Mouse (Mus musculus) T-helper 2 cell (primary cell): ENCODE data around the gene Snx10.

Experiments
- in situ Hi-C: fragments of 300-600 bp; cut with MboI, MseI; formaldehyde crosslinking; loops from one replicate; pipeline ENCODE4 v1.15.1; 2025; ENCODE audit warnings: high pct_unique_total_duplicates

The Snx10 gene

GRCm38 (mm10) chr6:51585980-51586379 is 62.3 kb downstream of the Snx10 start:
- in situ Hi-C loops = loop anchor here (10.0 kb wide), 1 partner anchor 1141 kb away; no protein-coding TSS in a partner anchor

- in situ Hi-C loops = loop anchor here (10.0 kb wide), 1 partner anchor 1142 kb away; no protein-coding TSS in a partner anchor
Measured at GRCm38 (mm10) chr6:51587266-51587665, 63.6 kb downstream of the Snx10 start.

GRCm38 (mm10) chr6:51591264-51591663 is 67.6 kb downstream of the Snx10 start:
- in situ Hi-C loops = loop anchor here (10.0 kb wide), 1 partner anchor 264 kb away; no protein-coding TSS in a partner anchor

- in situ Hi-C loops = loop anchor here (10.0 kb wide), 1 partner anchor 263 kb away; no protein-coding TSS in a partner anchor
Measured at GRCm38 (mm10) chr6:51591844-51592243, 68.1 kb downstream of the Snx10 start.

- in situ Hi-C loops = loop anchor here (10.0 kb wide), 1 partner anchor 262 kb away; no protein-coding TSS in a partner anchor
Measured at GRCm38 (mm10) chr6:51592356-51593115, 68.8 kb downstream of the Snx10 start.

- in situ Hi-C loops = loop anchor here (10.0 kb wide), 1 partner anchor 261 kb away; no protein-coding TSS in a partner anchor
Measured at GRCm38 (mm10) chr6:51593446-51594035, 69.8 kb downstream of the Snx10 start.

- in situ Hi-C loops = loop anchor here (10.0 kb wide), 1 partner anchor 260 kb away; no protein-coding TSS in a partner anchor
Measured at GRCm38 (mm10) chr6:51594516-51594915, 70.8 kb downstream of the Snx10 start.

- in situ Hi-C loops = loop anchor here (5.0 to 10.0 kb wide), 2 partner anchors 257 to 624 kb away; partner anchors contain the start of gene Hoxa7
Measured at GRCm38 (mm10) chr6:51598058-51598457, 74.4 kb downstream of the Snx10 start.

- in situ Hi-C loops = no loop called here
Measured at GRCm38 (mm10) chr6:51600412-51600811, 76.7 kb downstream of the Snx10 start.

GRCm38 (mm10) chr6:51602341-51602740 is 78.6 kb downstream of the Snx10 start:
- in situ Hi-C loops = no loop called here

GRCm38 (mm10) chr6:51603691-51604090 is 80.0 kb downstream of the Snx10 start:
- in situ Hi-C loops = no loop called here

GRCm38 (mm10) chr6:51606245-51606644 is 82.5 kb downstream of the Snx10 start:
- in situ Hi-C loops = no loop called here

- in situ Hi-C loops = no loop called here
Measured at GRCm38 (mm10) chr6:51606803-51607202, 83.1 kb downstream of the Snx10 start.

GRCm38 (mm10) chr6:51611621-51612020 is 87.9 kb downstream of the Snx10 start:
- in situ Hi-C loops = no loop called here

- in situ Hi-C loops = no loop called here
Measured at GRCm38 (mm10) chr6:51612371-51613051, 88.8 kb downstream of the Snx10 start.

GRCm38 (mm10) chr6:51613661-51614060 is 90.0 kb downstream of the Snx10 start:
- in situ Hi-C loops = no loop called here

- in situ Hi-C loops = no loop called here
Measured at GRCm38 (mm10) chr6:51626843-51627242, 103.1 kb downstream of the Snx10 start.

GRCm38 (mm10) chr6:51629671-51630070 is 106.0 kb downstream of the Snx10 start:
- in situ Hi-C loops = no loop called here

GRCm38 (mm10) chr6:51630184-51630583 is 106.5 kb downstream of the Snx10 start:
- in situ Hi-C loops = no loop called here

- in situ Hi-C loops = no loop called here
Measured at GRCm38 (mm10) chr6:51632928-51633662, 109.4 kb downstream of the Snx10 start.

- in situ Hi-C loops = no loop called here
Measured at GRCm38 (mm10) chr6:51633663-51634362, 110.1 kb downstream of the Snx10 start.
